ENCODE assay signal across 9 mouse cellular contexts in the genomic region with DNA sequence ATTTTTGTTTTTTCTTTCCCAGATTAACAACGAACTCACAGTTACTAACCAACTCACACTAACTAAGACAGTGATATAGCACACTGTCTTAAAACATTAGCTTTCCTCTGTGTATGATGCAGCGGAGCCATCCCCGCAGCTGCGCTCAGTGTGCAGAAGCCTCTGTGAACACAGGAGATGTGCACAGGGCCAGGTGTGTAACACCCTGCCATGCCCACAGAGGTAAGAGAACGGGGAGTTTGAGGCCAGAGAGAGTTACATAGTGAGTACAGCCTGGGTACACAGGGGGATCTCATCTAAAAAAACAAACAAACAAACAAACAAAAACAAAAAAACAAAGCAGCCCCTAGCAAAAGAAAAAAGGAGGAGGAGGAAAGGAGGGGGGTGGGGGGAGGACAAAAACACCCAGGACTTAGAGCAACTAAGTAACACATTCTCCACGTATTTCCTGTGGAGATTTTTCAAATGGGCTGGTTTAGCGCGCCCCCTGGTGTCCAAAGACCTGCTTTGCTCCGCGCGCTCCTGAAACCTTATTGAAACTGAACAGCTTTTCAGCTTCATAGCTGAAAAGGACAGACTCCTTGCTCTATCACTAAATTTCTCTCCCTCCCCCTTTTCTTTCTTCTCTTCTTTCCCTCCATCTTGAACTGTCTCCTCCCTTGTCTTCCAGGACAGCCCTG.
DNase-seq lines count a peak whose midpoint lies in the region; ATAC-seq lines count a peak whose summit lies in the region.
"Had no signal": no experiment of that assay in that cellular context is flagged by ENCODE, and none has a peak within 500 bp of the region (broad histone marks: within the 10 kb centered on the region; RNA-seq: fewer than 3 reads in every experiment).

No protein-coding gene starts in this region.

- peaks cover 37% of the 10 kb centered on the region for H3K27me3 ChIP-seq in midbrain, embryonic 10.5 days (ENCODE audit: low read depth, poor library complexity, severe bottlenecking)
- H3K27me3 ChIP-seq in midbrain, embryonic 15.5 days (replicated peaks) = 0 out of 2 replicates have a peak, but pooled peaks cover 2% of the 10 kb centered on the region
- H3K27me3 ChIP-seq in hindbrain, embryonic 14.5 days (ENCODE audit: control insufficient read depth, insufficient read depth, low read length) = no peaks in the 10 kb centered on the region
- H3K27me3 ChIP-seq: neural tube, embryonic 12.5 days had no signal

- peak; percentile 77 for DNase-seq in midbrain, embryonic 10.5 days (ENCODE audit: low spot score)
- peak; percentile 73 to 79 for DNase-seq in adrenal gland, postnatal 36 days
- peak; percentile 55 for DNase-seq in embryo, embryonic 11.5 days (ENCODE audit: low read depth, low spot score)
- peak; percentile 88 for DNase-seq in hindbrain, embryonic 14.5 days (ENCODE audit: low spot score)
- DNase-seq in left cerebral cortex, postnatal 4 days = peak; percentile 80
- DNase-seq in retina, adult 2 months (ENCODE audit: low read depth, low spot score) = peak; percentile 42
- DNase-seq in yolk sac, embryonic 10.5 days (ENCODE audit: low spot score) = peak; percentile 31

- ATAC-seq in midbrain, embryonic 15.5 days (replicated peaks) = no peak
- ATAC-seq in hindbrain, embryonic 14.5 days (ENCODE audit: low FRiP score) = no peak

- intact Hi-C loops in left cerebral cortex, postnatal 4 days (cut with DNase I) = loop anchor here (1.0 to 10.0 kb wide), 4 partner anchors 123 to 1163 kb away; partner anchors contain the start of gene Galnt17

- no peaks in the 10 kb centered on the region for H3K36me3 ChIP-seq in midbrain, embryonic 10.5 days
- H3K36me3 ChIP-seq in midbrain, embryonic 15.5 days (replicated peaks) = no peaks in the 10 kb centered on the region
- no peaks in the 10 kb centered on the region for H3K36me3 ChIP-seq in hindbrain, embryonic 14.5 days (replicated peaks; ENCODE audit: control insufficient read depth, insufficient read depth)
- H3K36me3 ChIP-seq: neural tube, embryonic 12.5 days had no signal

- WGBS in midbrain, embryonic 10.5 days = 33% methylated on average over 11 of the region's 11 CpGs
- 30% methylated on average over 11 of the region's 11 CpGs for WGBS in midbrain, embryonic 15.5 days
- WGBS in hindbrain, embryonic 14.5 days = 38% methylated on average over 11 of the region's 11 CpGs

- no peak overlapping the region for H3K4me2 ChIP-seq in midbrain, embryonic 15.5 days
- no peak overlapping the region for H3K4me2 ChIP-seq in hindbrain, embryonic 14.5 days (replicated peaks)
- H3K4me2 ChIP-seq: neural tube, embryonic 12.5 days had no signal

- peaks cover 15% of the 10 kb centered on the region for H3K4me1 ChIP-seq in midbrain, embryonic 10.5 days
- 0 out of 2 replicates have a peak, but pooled peaks cover 11% of the 10 kb centered on the region for H3K4me1 ChIP-seq in midbrain, embryonic 15.5 days
- H3K4me1 ChIP-seq in hindbrain, embryonic 14.5 days (replicated peaks; ENCODE audit: control insufficient read depth, insufficient read depth, low read length) = no peaks in the 10 kb centered on the region
- H3K4me1 ChIP-seq: neural tube, embryonic 12.5 days had no signal

- H3K9ac ChIP-seq in midbrain, embryonic 15.5 days = no peak overlapping the region
- no peak overlapping the region for H3K9ac ChIP-seq in hindbrain, embryonic 14.5 days
- H3K9ac ChIP-seq: neural tube, embryonic 12.5 days had no signal

- no peak overlapping the region for H3K27ac ChIP-seq in midbrain, embryonic 10.5 days (replicated peaks)
- no peak overlapping the region for H3K27ac ChIP-seq in midbrain, embryonic 15.5 days
- no peak overlapping the region for H3K27ac ChIP-seq in hindbrain, embryonic 14.5 days
- H3K27ac ChIP-seq: neural tube, embryonic 12.5 days had no signal

- no peaks in the 10 kb centered on the region for H3K9me3 ChIP-seq in midbrain, embryonic 10.5 days (replicated peaks)
- no peaks in the 10 kb centered on the region for H3K9me3 ChIP-seq in midbrain, embryonic 15.5 days
- no peaks in the 10 kb centered on the region for H3K9me3 ChIP-seq in hindbrain, embryonic 14.5 days (ENCODE audit: control insufficient read depth, low read length)
- H3K9me3 ChIP-seq: neural tube, embryonic 12.5 days had no signal

- no peak overlapping the region for H3K4me3 ChIP-seq in midbrain, embryonic 10.5 days
- no peak overlapping the region for H3K4me3 ChIP-seq in midbrain, embryonic 15.5 days
- H3K4me3 ChIP-seq in hindbrain, embryonic 14.5 days (replicated peaks; ENCODE audit: low read length) = no peak overlapping the region
- H3K4me3 ChIP-seq: neural tube, embryonic 12.5 days had no signal

Comparison
In these comparisons a context has a peak if more than half of its experiments do, and no peak if none do; other contexts are left out.
1. DNase-seq: peak in every context shown above with its lines; median percentile 88 in hindbrain, embryonic 14.5 days; 80 in left cerebral cortex, postnatal 4 days; 77 in midbrain, embryonic 10.5 days; 76 in adrenal gland, postnatal 36 days; 55 in embryo, embryonic 11.5 days; 42 in retina, adult 2 months; 31 in yolk sac, embryonic 10.5 days.